Mouse (Mus musculus): Measurements from ENCODE around the gene Tead4.
A peak's percentile ranks its signal among the peaks of the same experiment; 100 is the strongest.

Gene Tead4

GRCm38 (mm10) chr6:128291284-128291683, 9.3 kb downstream of the Tead4 start:
- DNase-seq (ENCODE audit: low spot score in 2 of 2): no peak

GRCm38 (mm10) chr6:128288681-128289080, 11.9 kb downstream of the Tead4 start:
- no peak for DNase-seq (ENCODE audit: low spot score in 2 of 2)

GRCm38 (mm10) chr6:128285792-128286430, 14.7 kb downstream of the Tead4 start:
- peak in 1 of 2 experiments; percentile 17 for DNase-seq (ENCODE audit: low spot score in 2 of 2)

GRCm38 (mm10) chr6:128282126-128282525, 18.5 kb downstream of the Tead4 start:
- DNase-seq (ENCODE audit: low spot score in 2 of 2): no peak

GRCm38 (mm10) chr6:128280472-128281145, 20.0 kb downstream of the Tead4 start:
- no peak for DNase-seq (ENCODE audit: low spot score in 2 of 2)

GRCm38 (mm10) chr6:128279608-128280007, 21.0 kb downstream of the Tead4 start:
- no peak for DNase-seq (ENCODE audit: low spot score in 2 of 2)

GRCm38 (mm10) chr6:128279099-128279498, 21.5 kb downstream of the Tead4 start:
- DNase-seq (ENCODE audit: low spot score in 2 of 2): no peak

- no peak for DNase-seq (ENCODE audit: low spot score in 2 of 2)
Observed at GRCm38 (mm10) chr6:128277132-128278085, 23.2 kb downstream of the Tead4 start.

- DNase-seq (ENCODE audit: low spot score in 2 of 2): no peak
Observed at GRCm38 (mm10) chr6:128276349-128276748, 24.3 kb downstream of the Tead4 start.

- DNase-seq (ENCODE audit: low spot score in 2 of 2): no peak
Observed at GRCm38 (mm10) chr6:128275506-128276064, 25.0 kb downstream of the Tead4 start.

- no peak for DNase-seq (ENCODE audit: low spot score in 2 of 2)
Observed at GRCm38 (mm10) chr6:128273507-128273906, 27.1 kb downstream of the Tead4 start.

- DNase-seq (ENCODE audit: low spot score in 2 of 2): no peak
Observed at GRCm38 (mm10) chr6:128272754-128273153, 27.9 kb downstream of the Tead4 start.

- no peak for DNase-seq (ENCODE audit: low spot score in 2 of 2)
Observed at GRCm38 (mm10) chr6:128269850-128270249, 30.8 kb downstream of the Tead4 start.

- DNase-seq (ENCODE audit: low spot score in 2 of 2): no peak
Observed at GRCm38 (mm10) chr6:128264870-128265526, 35.6 kb downstream of the Tead4 start.

GRCm38 (mm10) chr6:128261486-128261885, 39.1 kb downstream of the Tead4 start:
- DNase-seq (ENCODE audit: low spot score in 2 of 2): no peak

- no peak for DNase-seq (ENCODE audit: low spot score in 2 of 2)
Observed at GRCm38 (mm10) chr6:128259252-128259651, 41.4 kb downstream of the Tead4 start.

- DNase-seq (ENCODE audit: low spot score in 2 of 2): no peak
Observed at GRCm38 (mm10) chr6:128255941-128256340, 44.7 kb downstream of the Tead4 start.

- peak in 1 of 2 experiments; percentile 25 for DNase-seq (ENCODE audit: low spot score in 2 of 2)
Observed at GRCm38 (mm10) chr6:128255292-128255691, 45.3 kb downstream of the Tead4 start.

- DNase-seq (ENCODE audit: low spot score in 2 of 2): no peak
Observed at GRCm38 (mm10) chr6:128254551-128254950, 46.1 kb downstream of the Tead4 start.

GRCm38 (mm10) chr6:128253111-128253510, 47.5 kb downstream of the Tead4 start:
- DNase-seq (ENCODE audit: low spot score in 2 of 2): no peak

GRCm38 (mm10) chr6:128250596-128250995, 50.0 kb downstream of the Tead4 start:
- DNase-seq (ENCODE audit: low spot score in 2 of 2): no peak

Data from frontal cortex, postnatal 10 days (tissue).